Mouse (Mus musculus): ENCODE results near the gene Olfr694. TPM values are rescaled to one million over a fixed set of nuclear protein-coding genes. Genes with fewer than 3 reads are reported as not detected.

Gene Olfr694
- polyA plus RNA-seq (2017; shearing (Covaris generic)): not detected

GRCm38 (mm10) chr7:106691714-106692113 is at the start of gene Olfr694:
TSS of gene Olfr694 (minus strand) at chr7:106691814.

GRCm38 (mm10) chr7:106716296-106716695 is 24.7 kb upstream of the Olfr694 start, which contains the start of gene Olfr695:
TSS of gene Olfr695 (minus strand) at chr7:106716396.

GRCm38 (mm10) chr7:106680484-106680883 is 11.1 kb downstream of the Olfr694 start, which contains the start of gene Olfr693:
TSS of gene Olfr693 (minus strand) at chr7:106680584.

Other genes starting within 250 kb of the Olfr694 start
- not detected for gene Olfr693, start 11.2 kb downstream of the Olfr694 start, polyA plus RNA-seq (2017; shearing (Covaris generic))
- gene Olfr695, start 24.6 kb upstream of the Olfr694 start, polyA plus RNA-seq (2017; shearing (Covaris generic)): not detected
- not detected for gene Olfr697, start 50.6 kb upstream of the Olfr694 start, polyA plus RNA-seq (2017; shearing (Covaris generic))
- not detected for gene Olfr698, start 63.6 kb upstream of the Olfr694 start, polyA plus RNA-seq (2017; shearing (Covaris generic))
- not detected for gene Olfr699, start 101.4 kb upstream of the Olfr694 start, polyA plus RNA-seq (2017; shearing (Covaris generic))
- gene Olfr700, start 117.0 kb upstream of the Olfr694 start, polyA plus RNA-seq (2017; shearing (Covaris generic)): not detected
- gene Olfr701, start 122.3 kb upstream of the Olfr694 start, polyA plus RNA-seq (2017; shearing (Covaris generic)): not detected
- gene Olfr702, start 142.1 kb upstream of the Olfr694 start, polyA plus RNA-seq (2017; shearing (Covaris generic)): not detected
- not detected for gene Olfr703, start 151.5 kb upstream of the Olfr694 start, polyA plus RNA-seq (2017; shearing (Covaris generic))
- not detected for gene Olfr704, start 171.4 kb upstream of the Olfr694 start, polyA plus RNA-seq (2017; shearing (Covaris generic))
- gene Olfr705, start 185.1 kb upstream of the Olfr694 start, polyA plus RNA-seq (2017; shearing (Covaris generic)): not detected
- not detected for gene Olfr706, start 196.3 kb upstream of the Olfr694 start, polyA plus RNA-seq (2017; shearing (Covaris generic))
- gene Olfr707, start 209.4 kb upstream of the Olfr694 start, polyA plus RNA-seq (2017; shearing (Covaris generic)): not detected
- gene Olfr1532-ps1, start 216.2 kb upstream of the Olfr694 start, polyA plus RNA-seq (2017; shearing (Covaris generic)): not detected
- not detected for gene Olfr709-ps1, start 240.4 kb upstream of the Olfr694 start, polyA plus RNA-seq (2017; shearing (Covaris generic))